Mouse (Mus musculus) olfactory bulb, adult 2 months (tissue): Measurements from ENCODE around the gene Ccz1.

Experiments
- CTCF ChIP-seq: fragments of 200-500 bp; IDR thresholded peaks from 2 replicates; pipeline ENCODE4 v1.5.1; 2012; ENCODE audit warnings: low read depth, mild to moderate bottlenecking, low read length, moderate library complexity; ENCODE audit not compliant: insufficient read depth
- POLR2A ChIP-seq: fragments of 200-500 bp; IDR thresholded peaks from 2 replicates; pipeline ENCODE4 v1.6.1; 2012; ENCODE audit warnings: mild to moderate bottlenecking, low read depth, low read length, moderate library complexity; ENCODE audit not compliant: insufficient read depth

DNA sequence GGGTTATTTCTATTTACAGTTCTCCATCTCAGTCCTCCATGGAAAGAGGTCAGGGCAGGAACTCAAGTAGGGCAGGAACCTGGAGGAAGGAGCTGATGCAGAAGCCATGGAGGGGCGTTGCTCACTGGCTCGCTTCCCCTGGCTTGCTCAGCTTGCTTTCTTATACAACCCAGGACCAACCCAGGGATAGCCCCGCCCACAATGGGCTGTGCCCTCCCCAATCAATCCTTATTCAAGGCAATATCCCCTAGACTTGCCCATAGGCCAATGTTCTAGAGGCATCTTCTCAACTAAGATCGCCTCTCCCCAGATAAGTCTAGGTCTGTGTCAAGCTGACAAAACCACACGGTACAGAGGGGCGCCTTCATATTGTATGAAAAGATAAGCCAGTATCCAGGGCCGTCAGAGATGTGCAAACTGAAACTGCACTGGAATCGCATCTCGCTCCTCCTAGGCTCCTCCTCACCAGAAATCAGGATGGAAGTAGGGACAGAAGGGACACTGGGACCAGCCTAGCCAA lies 24.5 kb upstream of the Ccz1 start:
- TF ChIP-seq POLR2A = no peak
- no peak for TF ChIP-seq CTCF
